Mouse (Mus musculus) lung, adult 2 months (tissue): ENCODE results near the gene Mpped2. TPM values are rescaled to one million over a fixed set of nuclear protein-coding genes. Genes with fewer than 3 reads are reported as not detected.

Experiments used
- DNase-seq: peaks from one replicate; pipeline ENCODE4 v3.0.0; 2022
- H3K4me1 ChIP-seq: fragments of 200-500 bp; 2 replicates; pipeline ENCODE4 v1.6.1; 2011; ENCODE audit warnings: low read length; ENCODE audit not compliant: control insufficient read depth, insufficient read depth
- H3K4me3 ChIP-seq: fragments of 200-500 bp; replicated peaks from 2 replicates; pipeline ENCODE3; 2011; ENCODE audit warnings: low read depth, mild to moderate bottlenecking, control low read depth, low read length; ENCODE audit errors: extremely low read depth
- CTCF ChIP-seq: fragments of 200-500 bp; IDR thresholded peaks from 2 replicates; pipeline ENCODE4 v1.5.1; 2011; ENCODE audit warnings: mild to moderate bottlenecking, low read length, control low read depth; ENCODE audit not compliant: insufficient read depth
- POLR2A ChIP-seq: fragments of 200-500 bp; IDR thresholded peaks from 2 replicates; pipeline ENCODE4 v1.6.1; 2011; ENCODE audit warnings: low read depth, mild to moderate bottlenecking, control low read depth, low read length, borderline replicate concordance; ENCODE audit errors: extremely low read depth
- WGBS: fragments of 180-500 bp; shearing (Covaris S2); methylation state at CpG from one replicate; pipeline ENCODE4 v1.1.7; 2018; 5-methylcytosine and 5-hydroxymethylcytosine counted together
- polyA plus RNA-seq: library from polyadenylated mRNA; depleted of rRNA; stranded (reverse); fragments of >200 nt; gene quantifications from 2 replicates; pipeline ENCODE4 v1.2.3, GENCODE M21; 2012

Mpped2 gene
- polyA plus RNA-seq, 1 experiment = 2.4 TPM

DNA sequence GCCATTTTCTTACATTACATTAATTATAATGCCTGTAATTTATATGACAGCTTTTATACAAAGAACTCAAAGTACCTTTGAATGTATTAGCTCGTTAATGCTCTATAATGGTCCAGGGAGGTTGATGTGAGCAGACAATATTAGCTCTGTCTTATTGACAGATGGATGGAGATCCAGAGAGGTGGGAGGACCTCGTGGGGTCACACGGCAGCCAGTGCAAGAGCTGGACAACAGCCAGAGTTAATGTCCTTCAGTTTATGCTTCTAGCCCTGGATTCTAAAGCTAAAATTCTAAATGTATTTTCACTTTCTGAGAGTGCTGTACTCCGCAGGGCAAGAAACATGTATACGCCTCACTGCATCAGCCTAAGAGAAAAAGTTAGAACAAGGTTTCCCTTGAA lies 61.6 kb downstream of the Mpped2 start:
- no peak overlapping the region for H3K4me3 ChIP-seq
- WGBS = 73% methylated on average over 5 of the region's 5 CpGs
- TF ChIP-seq CTCF (no peak), POLR2A (no peak)
- H3K4me1 ChIP-seq = no peaks in the 10 kb centered on the region
- DNase-seq = no peak

DNA sequence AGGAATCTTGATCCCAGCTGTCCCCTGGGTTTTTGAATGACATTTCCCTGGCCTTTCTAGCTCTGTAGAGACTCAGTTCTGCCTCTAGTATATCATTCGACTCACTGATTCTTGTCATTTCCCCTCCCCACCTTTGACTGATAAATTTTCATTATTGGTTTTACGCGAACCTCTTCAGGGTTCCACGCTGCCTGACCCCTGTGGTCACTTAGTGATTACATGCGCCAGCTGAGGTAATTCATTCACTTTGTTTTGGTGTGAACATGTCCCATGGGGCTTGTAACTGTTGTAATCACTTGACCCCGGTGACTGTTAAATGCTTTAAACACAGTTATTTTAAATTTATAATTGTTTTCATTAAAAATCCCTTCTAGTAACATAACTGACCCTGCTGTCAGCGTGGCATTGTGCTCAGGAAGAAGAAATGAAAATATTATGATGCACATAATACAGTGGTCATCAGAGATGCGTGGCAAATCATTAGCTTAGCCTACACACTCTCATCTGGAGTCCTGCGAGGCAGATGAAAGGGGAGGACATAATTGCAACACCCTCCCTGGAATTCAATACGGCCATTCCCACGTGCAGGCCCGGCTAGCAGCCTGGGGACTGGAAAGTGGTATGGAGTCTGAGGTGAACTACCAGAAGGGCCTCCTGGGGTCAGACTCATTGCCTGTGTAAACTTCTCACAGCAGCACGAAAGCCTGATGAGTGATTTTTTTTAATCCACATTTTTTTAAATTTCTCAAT lies 63.5 kb downstream of the Mpped2 start:
- Histone ChIP-seq H3K4me3 (no peak overlapping the region), H3K4me1 (no peaks in the 10 kb centered on the region)
- TF ChIP-seq CTCF (no peak), POLR2A (no peak)
- WGBS = 65% methylated on average over 13 of the region's 13 CpGs
- no peak for DNase-seq

DNA sequence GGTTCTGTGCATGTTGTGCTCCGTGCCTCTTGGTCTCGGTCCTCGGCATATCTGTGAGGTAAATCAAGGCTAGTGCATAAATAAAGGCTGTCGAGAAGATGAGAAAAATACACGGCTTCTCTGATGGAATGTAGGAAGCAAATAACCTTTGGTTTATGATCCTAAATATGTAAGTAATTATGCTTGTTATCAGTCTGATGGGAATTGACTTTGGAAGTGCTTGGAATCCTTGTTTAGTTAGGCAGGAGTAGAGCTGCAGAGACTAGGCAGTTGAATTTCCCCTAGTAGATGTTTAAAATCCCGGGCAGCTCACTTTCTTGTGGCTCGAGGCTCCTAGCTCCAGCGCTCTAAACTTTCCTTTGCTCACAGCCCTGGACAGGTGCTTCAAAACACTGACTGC lies 69.9 kb downstream of the Mpped2 start:
- TF ChIP-seq POLR2A (no peak), CTCF (no peak)
- WGBS = 76% methylated on average over 8 of the region's 8 CpGs
- Histone ChIP-seq H3K4me3 (no peak overlapping the region), H3K4me1 (no peaks in the 10 kb centered on the region)
- DNase-seq = no peak

DNA sequence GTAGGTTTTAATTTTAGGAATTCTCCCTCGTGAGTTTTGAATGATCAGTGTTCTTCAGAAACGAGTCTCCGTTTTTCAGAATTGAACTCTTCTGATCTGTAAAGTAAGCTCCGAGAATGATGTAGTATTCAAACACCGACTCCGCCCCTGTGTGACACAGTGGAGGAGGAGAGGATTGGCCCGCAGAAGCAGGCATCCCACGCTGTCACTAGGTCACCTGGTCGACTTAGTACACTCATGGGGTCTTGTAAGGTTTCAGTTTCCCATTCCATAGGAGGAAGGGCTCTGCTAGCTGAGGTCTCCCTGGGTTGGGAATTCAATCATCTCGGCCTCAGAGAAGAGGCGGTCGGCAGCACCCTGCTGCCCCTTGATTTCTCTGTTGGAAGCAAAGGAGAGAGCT lies 76.2 kb downstream of the Mpped2 start:
- Histone ChIP-seq H3K4me3 (no peak overlapping the region), H3K4me1 (no peaks in the 10 kb centered on the region)
- no peak for DNase-seq
- TF ChIP-seq CTCF = no peak
- TF ChIP-seq POLR2A = no peak
- 90% methylated on average over 12 of the region's 12 CpGs for WGBS

DNA sequence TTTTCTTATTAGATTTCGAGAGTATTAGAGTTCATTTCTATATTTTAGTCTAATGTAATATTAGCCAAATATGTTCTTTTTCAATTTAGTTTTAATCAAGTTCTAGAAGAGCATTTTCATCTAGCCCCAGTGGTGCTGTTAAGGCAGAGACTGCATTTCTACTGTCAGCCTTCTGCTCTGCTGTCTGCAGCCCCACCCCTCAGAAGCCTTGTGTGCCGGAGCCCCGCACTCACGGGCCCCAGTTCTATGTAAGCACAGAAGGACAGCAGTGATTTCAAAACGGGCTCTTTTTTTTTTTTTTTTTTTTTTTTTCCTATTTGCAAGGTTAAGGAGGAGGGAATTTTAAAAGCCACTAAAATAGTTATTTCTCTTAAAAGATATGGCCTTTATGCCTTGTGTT lies 79.6 kb downstream of the Mpped2 start:
- Histone ChIP-seq H3K4me3 (no peak overlapping the region), H3K4me1 (no peaks in the 10 kb centered on the region)
- WGBS = 65% methylated on average over 5 of the region's 5 CpGs
- DNase-seq = no peak
- TF ChIP-seq POLR2A (no peak), CTCF (no peak)

GRCm38 (mm10) chr2:106774251-106775196 lies 81.5 kb downstream of the Mpped2 start:
- WGBS = 66% methylated on average over 10 of the region's 10 CpGs
- no peaks in the 10 kb centered on the region for H3K4me1 ChIP-seq
- no peak overlapping the region for H3K4me3 ChIP-seq
- no peak for TF ChIP-seq POLR2A
- DNase-seq = no peak

DNA sequence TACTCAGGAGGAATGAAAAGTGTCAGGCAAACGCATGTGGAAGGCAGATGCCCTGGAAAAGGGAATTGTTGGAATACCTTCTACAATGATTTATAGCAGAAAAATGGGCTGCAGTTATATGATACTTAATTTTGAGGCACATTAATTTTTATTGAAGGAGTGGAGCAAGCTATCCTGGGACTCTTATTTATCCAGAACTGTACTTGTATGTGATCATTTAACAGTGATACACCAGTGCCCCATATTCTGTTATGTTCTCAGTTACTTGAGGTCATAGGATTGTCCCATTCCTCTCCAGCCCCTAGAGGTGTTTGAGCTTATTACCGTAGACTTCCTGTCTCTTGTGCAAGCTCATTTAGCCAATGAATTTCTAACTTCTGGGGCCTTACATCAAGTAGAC lies 82.9 kb downstream of the Mpped2 start:
- no peaks in the 10 kb centered on the region for H3K4me1 ChIP-seq
- WGBS = 77% methylated on average over 2 of the region's 2 CpGs
- TF ChIP-seq CTCF (no peak), POLR2A (no peak)
- no peak for DNase-seq
- H3K4me3 ChIP-seq = no peak overlapping the region

DNA sequence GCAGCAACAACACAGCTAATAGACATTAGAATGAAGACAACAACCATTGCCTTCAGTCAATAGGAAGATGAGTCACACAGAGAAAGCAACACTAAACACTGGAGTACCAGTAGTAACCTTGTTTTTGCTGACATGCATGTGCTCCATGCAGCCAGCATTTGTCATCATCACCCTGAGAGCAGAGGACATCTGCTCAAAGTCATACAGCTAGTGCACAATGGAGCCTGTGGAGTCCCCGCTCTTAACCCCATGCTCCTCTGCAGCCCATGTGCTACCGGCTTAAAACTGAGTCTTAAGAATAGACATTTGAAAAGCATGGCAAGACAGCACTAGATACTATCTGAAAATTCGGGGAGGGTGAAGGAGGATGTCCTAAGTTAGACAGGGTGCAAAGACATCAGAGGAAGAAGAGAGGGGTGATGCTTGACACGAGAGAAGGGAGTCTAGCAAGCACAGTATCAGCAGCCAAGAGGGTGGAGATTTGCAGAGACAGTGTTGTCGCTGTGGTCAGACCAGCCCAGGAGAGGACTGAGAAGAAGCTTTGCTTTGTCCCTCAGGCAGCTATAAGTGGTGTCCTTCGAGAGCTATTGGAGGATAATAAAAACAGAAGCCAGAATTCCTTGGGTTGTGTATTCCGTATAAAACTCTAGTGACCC lies 85.9 kb downstream of the Mpped2 start:
- no peak for DNase-seq
- no peak for TF ChIP-seq POLR2A
- no peak for TF ChIP-seq CTCF
- H3K4me1 ChIP-seq = no peaks in the 10 kb centered on the region
- 67% methylated on average over 7 of the region's 7 CpGs for WGBS
- no peak overlapping the region for H3K4me3 ChIP-seq

DNA sequence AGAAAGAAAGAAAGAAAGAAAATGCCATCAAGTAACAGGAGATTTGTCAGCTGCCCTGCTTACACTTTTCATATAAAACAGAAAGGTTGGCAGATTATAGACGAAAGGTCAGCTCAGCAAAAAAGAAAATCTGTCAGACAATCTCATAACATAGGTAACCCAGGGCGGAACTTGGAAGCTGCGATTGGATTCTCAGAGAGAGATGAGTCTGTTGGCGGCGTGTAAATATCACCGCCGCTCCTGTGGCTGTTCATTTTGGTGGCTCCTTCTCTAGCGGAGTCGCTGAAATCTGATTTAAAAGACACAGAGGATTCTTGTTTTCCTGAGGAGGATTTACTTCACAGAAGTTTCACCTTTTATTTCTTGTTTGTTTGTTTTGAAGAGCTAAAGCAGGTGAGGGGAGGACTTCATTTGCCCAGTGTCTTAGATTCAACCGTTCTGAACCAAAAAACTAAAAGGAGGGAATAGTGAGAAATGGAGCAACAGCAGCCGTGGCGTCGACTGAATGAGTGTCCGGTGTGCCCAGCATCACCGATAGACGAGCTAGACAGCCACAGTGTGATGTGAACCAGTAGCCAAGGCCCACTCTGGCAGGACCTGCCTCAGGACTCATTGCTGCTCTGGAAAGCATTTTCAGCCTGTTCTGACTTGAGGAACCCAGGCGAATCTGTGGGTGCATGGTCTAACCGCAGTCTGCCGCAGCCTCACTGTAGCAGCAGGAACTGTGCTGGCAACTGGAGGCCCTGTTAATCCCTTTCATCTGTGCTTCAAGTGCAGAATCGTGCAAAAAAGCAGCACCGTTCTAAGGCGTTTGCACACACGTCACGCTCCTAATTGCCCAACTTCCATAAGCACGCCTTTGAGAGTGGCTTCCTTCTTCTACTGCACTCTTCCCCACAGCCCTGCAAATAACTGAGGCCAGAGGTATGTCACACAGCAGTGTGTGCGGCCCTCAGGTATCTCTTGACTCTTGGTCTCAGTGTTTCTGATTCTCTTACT lies 88.4 kb downstream of the Mpped2 start:
- H3K4me3 ChIP-seq = no peak overlapping the region
- TF ChIP-seq CTCF (no peak), POLR2A (no peak)
- H3K4me1 ChIP-seq = no peaks in the 10 kb centered on the region
- DNase-seq = no peak
- 85% methylated on average over 26 of the region's 26 CpGs for WGBS
